Mouse (Mus musculus): ENCODE measurements around the gene Pdzd2. TPM values are rescaled to one million over a fixed set of nuclear protein-coding genes. Genes with fewer than 3 reads are reported as not detected.

Gene Pdzd2
- total RNA-seq, 2 experiments from 2014 or later, result 31.5 to 34.4 TPM

DNA sequence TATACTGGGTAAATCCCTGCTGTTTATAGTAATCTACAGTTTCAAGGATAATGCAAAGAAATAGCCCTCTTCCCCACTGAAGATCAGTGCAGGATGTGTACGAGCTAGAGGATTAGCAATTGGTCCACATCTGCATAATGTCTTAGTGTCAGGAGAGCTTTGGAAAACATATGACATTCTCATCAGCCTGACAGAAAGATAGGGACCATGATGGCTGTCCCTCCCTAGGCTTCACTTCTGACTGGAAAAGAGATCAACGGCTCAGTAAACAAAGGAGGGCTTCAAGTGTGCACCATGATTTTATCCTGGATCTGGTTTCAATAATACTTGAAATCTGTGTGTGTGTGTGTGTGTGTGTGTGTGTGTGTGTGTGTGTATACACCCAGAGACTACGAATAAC, 186.5 kb downstream of the Pdzd2 start:
- DNase-seq, result no peak

GRCm38 (mm10) chr15:12550919-12551318, 188.8 kb downstream of the Pdzd2 start:
- intact Hi-C loops (cut with DNase I; ENCODE audit: low total_unique reads), result no loop called here

More for the DNA sequence above, 186.5 kb downstream of the Pdzd2 start:
- intact Hi-C loops (cut with DNase I; ENCODE audit: low total_unique reads), result no loop called here

GRCm38 (mm10) chr15:12550376-12550775, 189.3 kb downstream of the Pdzd2 start:
- DNase-seq, result no peak
- intact Hi-C loops (cut with DNase I; ENCODE audit: low total_unique reads), result no loop called here

More at GRCm38 (mm10) chr15:12550919-12551318, 188.8 kb downstream of the Pdzd2 start:
- DNase-seq, result no peak

GRCm38 (mm10) chr15:12549919-12550305, 189.8 kb downstream of the Pdzd2 start:
- peak; percentile 75 for DNase-seq
- intact Hi-C loops (cut with DNase I; ENCODE audit: low total_unique reads), result no loop called here

- DNase-seq, result peak; percentile 57
- intact Hi-C loops (cut with DNase I; ENCODE audit: low total_unique reads), result no loop called here
Measured at GRCm38 (mm10) chr15:12549271-12549918, 190.3 kb downstream of the Pdzd2 start.

GRCm38 (mm10) chr15:12548696-12549095, 191.0 kb downstream of the Pdzd2 start:
- intact Hi-C loops (cut with DNase I; ENCODE audit: low total_unique reads), result no loop called here
- no peak for DNase-seq

- DNase-seq, result no peak
- intact Hi-C loops (cut with DNase I; ENCODE audit: low total_unique reads), result no loop called here
Measured at GRCm38 (mm10) chr15:12547640-12548405, 191.9 kb downstream of the Pdzd2 start.

DNA sequence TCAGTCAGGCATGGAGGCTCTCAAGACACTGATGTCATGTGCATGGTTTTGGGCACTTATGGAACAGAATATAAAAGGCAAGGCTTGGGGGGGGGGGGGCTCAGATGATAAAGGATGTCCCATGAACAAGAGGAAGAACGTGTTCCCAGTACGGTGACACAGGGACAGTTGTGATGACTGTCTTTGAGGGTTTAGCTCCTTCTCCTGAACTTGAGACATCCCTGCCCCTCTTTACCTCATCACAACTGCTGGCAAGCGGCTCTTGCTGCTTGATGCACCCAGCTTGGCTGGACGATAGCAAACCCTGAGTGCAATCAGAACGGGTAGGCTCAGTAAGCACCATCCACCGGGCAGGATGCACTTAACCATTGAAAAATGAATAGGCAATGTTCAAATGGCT, 192.9 kb downstream of the Pdzd2 start:
- no peak for DNase-seq
- intact Hi-C loops (cut with DNase I; ENCODE audit: low total_unique reads), result no loop called here

- DNase-seq, result peak; percentile 51
- intact Hi-C loops (cut with DNase I; ENCODE audit: low total_unique reads), result no loop called here
Measured at GRCm38 (mm10) chr15:12545671-12546070, 194.1 kb downstream of the Pdzd2 start.

DNA sequence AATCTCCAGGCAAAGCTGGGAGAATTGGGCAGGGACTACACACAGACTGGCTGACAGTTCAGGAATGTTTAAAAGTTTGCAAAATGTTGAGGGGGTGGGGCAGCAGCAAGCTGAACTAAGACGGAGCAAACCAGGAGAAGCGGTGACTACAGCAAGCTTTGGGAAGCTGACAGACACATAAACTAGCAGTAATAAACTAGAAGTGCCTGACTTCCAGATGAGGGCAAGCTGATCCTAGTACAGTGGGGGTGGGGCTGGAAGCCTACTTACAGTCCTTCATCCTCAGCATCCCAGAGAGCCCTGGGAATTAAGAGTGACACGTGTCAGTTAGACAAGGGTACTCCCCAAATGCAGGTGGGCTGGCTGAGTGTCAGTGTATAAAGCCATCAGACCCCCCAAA, 194.5 kb downstream of the Pdzd2 start:
- no peak for DNase-seq
- intact Hi-C loops (cut with DNase I; ENCODE audit: low total_unique reads), result no loop called here

DNA sequence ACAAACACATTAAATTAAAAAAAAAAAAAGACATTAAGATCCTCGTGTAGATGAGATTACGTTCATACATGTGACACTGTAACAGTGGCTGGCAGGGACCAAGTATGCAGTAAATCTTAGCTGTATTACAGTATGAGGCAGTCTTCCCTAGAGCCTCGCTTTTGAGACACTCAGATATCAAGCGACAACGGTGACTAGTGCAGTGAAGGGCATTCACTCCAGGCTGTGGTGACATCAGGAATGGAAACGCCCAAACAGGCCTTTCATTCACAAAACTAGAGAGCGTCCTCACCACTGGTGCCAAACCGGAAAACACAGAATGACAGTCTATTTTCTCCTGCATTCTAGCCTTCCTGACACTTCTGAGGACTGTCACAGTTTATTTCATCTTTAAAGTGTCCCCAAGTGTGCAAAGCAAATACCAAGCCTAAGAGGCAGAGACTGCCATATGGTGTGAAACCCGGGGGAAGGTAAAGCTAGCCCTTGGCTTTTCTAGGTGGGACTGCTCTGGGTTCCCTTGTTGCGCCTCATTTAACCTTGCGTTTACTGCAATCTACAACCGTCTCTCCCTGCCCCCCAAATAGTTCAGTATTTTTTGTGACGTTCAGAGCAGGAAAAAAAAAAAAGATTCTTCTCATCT, 195.9 kb downstream of the Pdzd2 start:
- intact Hi-C loops (cut with DNase I; ENCODE audit: low total_unique reads), result no loop called here
- DNase-seq, result no peak

- intact Hi-C loops (cut with DNase I; ENCODE audit: low total_unique reads), result no loop called here
- no peak for DNase-seq
Measured at GRCm38 (mm10) chr15:12542316-12542715, 197.4 kb downstream of the Pdzd2 start.

DNA sequence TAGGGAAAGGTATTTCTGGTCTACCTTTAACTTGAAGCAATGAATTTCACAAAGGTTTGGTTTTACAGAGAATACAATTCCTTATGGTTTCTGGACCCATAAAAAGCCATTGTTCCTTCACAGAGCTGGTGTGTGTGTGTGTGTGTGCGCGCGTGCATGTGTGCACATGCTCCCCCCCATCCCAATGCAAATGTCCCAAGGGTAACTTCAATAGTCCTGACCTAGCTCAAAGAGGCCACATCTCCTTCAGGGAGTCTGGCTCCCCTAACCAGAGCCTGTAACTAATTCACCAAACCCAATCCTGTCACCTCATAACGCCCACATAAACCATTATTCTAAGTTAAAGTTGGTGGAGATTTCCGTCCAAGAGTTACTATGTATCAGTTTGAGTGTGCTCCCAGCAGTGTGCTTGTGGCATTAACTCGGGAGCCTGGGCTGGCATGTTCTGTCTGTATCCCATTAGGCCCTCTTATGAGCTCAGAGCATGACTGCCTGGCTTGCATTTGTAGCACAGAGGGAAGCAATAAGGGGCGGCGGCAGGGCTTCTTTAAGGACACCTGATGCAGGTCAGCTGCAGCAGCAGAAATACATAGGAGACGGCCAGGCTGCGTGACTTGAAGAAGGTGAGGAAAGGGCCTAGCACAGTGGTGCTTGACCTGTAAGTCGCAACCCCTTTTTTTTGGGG, 200.0 kb downstream of the Pdzd2 start:
- DNase-seq, result no peak
- intact Hi-C loops (cut with DNase I; ENCODE audit: low total_unique reads), result no loop called here

DNA sequence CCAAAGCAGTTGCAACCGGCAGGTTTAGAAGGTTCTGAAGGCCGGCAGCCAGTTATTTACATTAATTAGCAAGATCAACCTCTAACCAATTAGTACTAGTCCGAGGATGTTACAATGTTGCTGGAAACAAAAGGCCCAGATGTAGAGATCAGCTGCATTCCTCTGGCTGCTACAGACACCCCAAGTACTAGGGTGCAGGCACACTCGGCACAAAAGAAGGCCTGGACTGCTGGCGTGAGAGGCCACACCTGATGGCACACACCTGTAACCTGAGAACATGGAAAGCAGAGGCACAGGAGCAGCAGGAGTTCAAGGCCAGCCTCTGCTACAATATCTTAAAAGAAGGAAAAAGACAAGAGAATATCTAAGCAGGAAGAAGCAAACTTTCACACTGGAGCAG, 206.5 kb downstream of the Pdzd2 start:
- intact Hi-C loops (cut with DNase I; ENCODE audit: low total_unique reads), result no loop called here
- DNase-seq, result no peak

DNA sequence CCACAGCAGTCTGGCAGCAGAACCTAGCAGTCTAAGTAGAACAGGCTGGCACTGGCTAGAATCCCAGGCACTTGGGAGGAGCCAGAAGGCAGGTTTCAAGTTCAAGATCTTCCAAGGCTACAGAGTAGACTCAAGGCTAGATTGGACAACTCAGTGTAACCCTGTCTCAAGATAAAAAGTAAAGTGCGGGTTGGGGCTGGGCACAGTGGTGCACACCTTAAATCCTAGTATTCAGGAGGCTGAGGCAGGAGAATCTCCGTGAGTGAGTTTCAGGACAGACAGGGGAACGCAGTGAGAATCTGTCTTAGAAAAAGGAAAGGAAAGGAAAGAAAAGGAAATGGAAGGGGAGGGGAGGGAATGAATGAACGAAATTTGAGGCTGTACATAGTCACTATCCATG, 207.2 kb downstream of the Pdzd2 start:
- DNase-seq, result no peak
- intact Hi-C loops (cut with DNase I; ENCODE audit: low total_unique reads), result no loop called here

GRCm38 (mm10) chr15:12522810-12523209, 216.9 kb downstream of the Pdzd2 start:
- intact Hi-C loops (cut with DNase I; ENCODE audit: low total_unique reads), result no loop called here
- DNase-seq, result no peak

GRCm38 (mm10) chr15:12520292-12520691, 219.4 kb downstream of the Pdzd2 start:
- DNase-seq, result no peak
- intact Hi-C loops (cut with DNase I; ENCODE audit: low total_unique reads), result no loop called here

DNA sequence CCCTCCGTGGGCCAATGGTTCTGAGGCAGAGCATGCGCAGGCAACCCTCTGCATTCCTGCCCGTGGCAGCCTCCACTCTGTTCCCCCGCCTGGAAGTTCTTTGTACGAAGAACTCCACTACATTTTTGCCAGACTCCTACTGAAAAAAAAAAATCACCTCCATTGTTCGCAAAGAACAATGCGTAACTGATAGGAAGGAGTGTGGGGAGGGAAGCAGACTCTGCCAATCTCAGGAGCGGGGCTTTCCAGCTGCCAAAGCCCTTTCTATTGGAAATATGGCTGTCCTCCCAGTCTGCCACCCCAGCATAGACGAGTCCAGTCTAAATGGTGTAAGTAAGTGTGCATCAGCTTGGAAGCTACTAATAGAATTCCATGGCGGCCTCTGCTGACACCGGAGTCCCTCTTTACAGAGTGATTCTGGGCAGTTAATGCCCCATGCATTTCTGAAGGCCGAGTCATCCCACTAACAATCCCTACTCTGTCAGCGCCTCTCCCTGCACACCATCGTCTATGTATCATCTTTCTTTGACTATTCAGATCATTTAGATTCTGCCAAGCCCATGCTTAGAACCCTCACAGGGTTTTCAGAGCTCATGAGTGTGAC, 221.3 kb downstream of the Pdzd2 start:
- intact Hi-C loops (cut with DNase I; ENCODE audit: low total_unique reads), result no loop called here
- peak; percentile 14 for DNase-seq

DNA sequence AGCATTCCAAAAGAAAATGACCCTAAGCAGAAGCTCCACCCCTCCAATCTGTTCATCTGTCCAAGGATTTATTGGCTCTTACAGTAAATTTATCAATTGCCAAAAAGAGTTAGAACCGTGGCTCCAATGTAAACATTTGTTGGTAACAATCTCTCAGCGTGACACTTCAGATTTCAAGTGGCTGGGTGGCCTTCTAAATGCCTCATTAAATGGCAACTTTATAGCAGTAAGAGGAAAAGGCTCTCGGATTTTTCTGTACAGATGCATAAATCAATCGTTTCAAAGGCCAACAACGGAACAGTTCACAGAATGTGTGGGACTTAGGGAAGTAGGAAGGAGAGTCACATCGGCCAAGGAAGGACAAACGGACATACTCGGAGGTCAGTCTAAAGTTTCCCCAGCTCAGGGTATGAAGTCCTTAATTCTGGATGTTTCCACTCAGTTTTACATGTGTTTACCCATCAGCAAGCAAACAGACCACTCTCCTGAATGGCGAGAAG, 222.4 kb downstream of the Pdzd2 start:
- intact Hi-C loops (cut with DNase I; ENCODE audit: low total_unique reads), result no loop called here
- no peak for DNase-seq

Measured in gastrocnemius, postnatal 14 days (tissue).